Mouse (Mus musculus) cortical plate, adult 2 months (tissue): ENCODE measurements at regions not wholly inside any gene's neighbourhood (a gene's known extent, or its start where the extent isn't known, plus 50 kb on each side); places are given as distances from the start of the nearest gene placed in this dataset.

ENCODE experiments used
- CTCF ChIP-seq: fragments of 200-500 bp; IDR thresholded peaks from 2 replicates; pipeline ENCODE4 v1.5.1; 2011; ENCODE audit warnings: mild to moderate bottlenecking, control low read depth, low read length; ENCODE audit not compliant: insufficient read depth; ENCODE audit errors: extremely low read depth
- POLR2A ChIP-seq: fragments of 200-500 bp; IDR thresholded peaks from 2 replicates; pipeline ENCODE4 v1.6.1; 2011; ENCODE audit warnings: mild to moderate bottlenecking, low read length, control low read depth; ENCODE audit not compliant: insufficient read depth; ENCODE audit errors: extremely low read depth

DNA sequence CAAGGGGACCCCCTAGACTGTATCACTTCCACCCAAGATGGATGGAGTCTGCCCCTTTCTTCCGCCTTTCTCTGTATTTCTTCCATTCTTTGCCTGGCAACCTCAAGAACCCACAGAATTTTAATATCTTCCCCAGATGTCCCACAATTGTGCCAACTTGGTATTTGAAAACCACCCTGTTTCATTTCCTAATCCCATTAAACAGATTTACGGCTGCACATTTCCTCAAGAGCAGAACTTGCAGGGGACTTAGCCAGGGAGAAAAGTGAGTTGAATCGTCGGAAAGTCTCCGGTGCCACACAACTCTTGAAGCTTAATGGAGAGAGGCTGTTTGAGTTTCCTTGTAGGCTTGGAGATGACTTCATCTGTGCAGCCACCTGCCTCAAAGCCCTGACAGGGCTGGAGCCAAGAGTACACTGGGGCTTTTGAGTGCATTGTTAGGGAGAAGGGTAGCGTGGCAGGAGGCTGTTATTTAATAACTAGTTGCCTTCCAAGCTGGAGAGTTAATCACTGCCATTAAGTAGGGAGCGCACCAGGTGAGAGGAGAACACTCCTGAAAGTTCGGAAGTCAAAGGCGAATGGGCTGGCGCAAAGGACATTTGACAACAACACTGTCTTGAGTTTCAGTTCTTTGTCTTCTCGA is 93.5 kb downstream of the Tex36 start:
- TF ChIP-seq CTCF (no peak), POLR2A (no peak)
